Mouse (Mus musculus) lung, postnatal 0 days (tissue): ENCODE data around the gene 4930502E18Rik.

ENCODE experiments used
- CTCF ChIP-seq: IDR thresholded peaks from 2 replicates; pipeline ENCODE4 v1.5.1; 2016; ENCODE audit warnings: antibody characterized with exemption, mild to moderate bottlenecking
- EP300 ChIP-seq: IDR thresholded peaks from 2 replicates; pipeline ENCODE4 v1.6.1; 2016; ENCODE audit warnings: antibody characterized with exemption, mild to moderate bottlenecking, control low read depth

- TF ChIP-seq CTCF (no peak), EP300 (no peak)
Measured at GRCm38 (mm10) chrX:53752851-53753250, 28.2 kb downstream of the 4930502E18Rik start.
